ENCODE assay signal across 7 mouse cellular contexts in the genomic region with DNA sequence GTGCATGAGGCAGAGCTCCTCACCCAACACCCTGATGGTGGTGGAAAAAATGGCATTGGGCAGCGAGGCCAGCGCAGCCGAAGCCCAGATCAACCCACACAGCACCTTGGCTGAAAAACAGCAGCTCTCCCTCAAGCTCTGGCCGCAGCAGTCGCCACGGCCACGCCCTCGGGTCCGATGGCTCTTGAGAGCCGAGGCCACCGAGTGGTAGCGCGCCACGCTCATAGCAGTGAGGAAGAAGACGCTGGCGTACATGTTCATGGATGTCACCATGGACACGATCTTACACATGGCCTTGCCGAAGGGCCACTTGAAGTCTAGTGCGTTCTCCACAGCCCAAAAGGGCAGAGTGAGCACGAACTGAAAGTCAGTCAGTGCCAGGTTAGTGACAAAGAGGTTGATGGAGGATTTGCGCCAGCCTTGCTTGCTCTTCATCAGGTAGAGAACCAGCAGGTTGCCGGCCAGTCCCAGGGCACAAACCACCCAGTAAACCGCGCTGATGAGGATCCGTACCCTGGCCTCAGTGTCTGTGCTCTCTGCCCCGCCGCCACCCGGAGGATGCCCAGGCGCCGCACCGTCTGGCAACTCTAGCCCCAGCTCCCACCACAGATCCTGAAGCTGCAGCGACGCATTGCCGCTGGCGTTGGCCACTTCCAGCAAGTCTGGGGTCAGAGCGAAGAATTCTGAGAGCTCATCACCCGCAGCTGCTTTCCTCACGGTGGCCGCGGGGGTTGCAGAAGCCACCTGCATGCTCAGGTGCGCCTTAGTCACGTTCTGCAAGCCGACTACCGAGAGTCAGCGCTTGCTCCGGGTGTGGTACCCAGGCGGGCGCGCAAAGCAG. TPM values are rescaled to one million over a fixed set of nuclear protein-coding genes. Genes with fewer than 3 reads are reported as not detected.
A peak's percentile ranks its signal among the peaks of the same experiment; 100 is the strongest.
DNase-seq lines count a peak whose midpoint lies in the region; ATAC-seq lines count a peak whose summit lies in the region.

No protein-coding gene starts in this region.

- H3K9me3 ChIP-seq in kidney, embryonic 15.5 days (replicated peaks): no peaks in the 10 kb centered on the region
- H3K9me3 ChIP-seq in limb, embryonic 15.5 days: no peaks in the 10 kb centered on the region

- H3K4me1 ChIP-seq in kidney, embryonic 15.5 days: peaks cover 33% of the 10 kb centered on the region
- H3K4me1 ChIP-seq in limb, embryonic 15.5 days: peaks cover 25% of the 10 kb centered on the region

- no peak overlapping the region for H3K27ac ChIP-seq in kidney, embryonic 15.5 days
- no peak overlapping the region for H3K27ac ChIP-seq in limb, embryonic 15.5 days

- no peak overlapping the region for H3K9ac ChIP-seq in kidney, embryonic 15.5 days
- no peak overlapping the region for H3K9ac ChIP-seq in limb, embryonic 15.5 days

- WGBS in kidney, embryonic 15.5 days: 2% methylated on average over 49 of the region's 49 CpGs
- 3% methylated on average over 49 of the region's 49 CpGs for WGBS in limb, embryonic 15.5 days

- peaks cover 62% of the 10 kb centered on the region for H3K27me3 ChIP-seq in kidney, embryonic 15.5 days
- peaks cover 59% of the 10 kb centered on the region for H3K27me3 ChIP-seq in limb, embryonic 15.5 days

- 0 out of 2 replicates have a peak, but pooled peaks have one; percentile 24 for ATAC-seq in kidney, embryonic 15.5 days (replicated peaks; ENCODE audit: low FRiP score)
- ATAC-seq in limb, embryonic 15.5 days (ENCODE audit: insufficient number of reproducible peaks, low FRiP score, low TSS enrichment, low read depth): no peak
- no peak for ATAC-seq in inflammation-experienced regulatory T-cells, adult 6 months

- DNase-seq in kidney, adult 9 months: no peak
- DNase-seq in embryo, embryonic 10.5 days (ENCODE audit: low spot score): peak; percentile 49
- peak; percentile 8 for DNase-seq in gastrocnemius, postnatal 25 days
- peak; percentile 16 for DNase-seq in right cerebral cortex, postnatal 14 days

- peak overlapping the region; percentile 42 for H3K4me3 ChIP-seq in kidney, embryonic 15.5 days (replicated peaks)
- peak overlapping the region; percentile 37 for H3K4me3 ChIP-seq in limb, embryonic 15.5 days

- peak overlapping the region; percentile 70 for H3K4me2 ChIP-seq in kidney, embryonic 15.5 days
- H3K4me2 ChIP-seq in limb, embryonic 15.5 days: peak overlapping the region; percentile 61

- no peaks in the 10 kb centered on the region for H3K36me3 ChIP-seq in kidney, embryonic 15.5 days
- H3K36me3 ChIP-seq in limb, embryonic 15.5 days: no peaks in the 10 kb centered on the region

RNA-seq across cellular contexts. Expression of a gene that starts 1.0 kb away (rescaled TPM):
- 0.39 and 0.53 TPM in 2 replicates for polyA plus RNA-seq in kidney, embryonic 15.5 days (2015; fragmentation: Nextera tagmentation; extraction: Ambion mirVana)
- total RNA-seq in gastrocnemius, postnatal 25 days (2021): not detected
- 0.50 and 0.74 TPM in 2 replicates for polyA plus RNA-seq in limb, embryonic 15.5 days (2015; fragmentation: Nextera tagmentation; extraction: Ambion mirVana)
- polyA plus RNA-seq in inflammation-experienced regulatory T-cells, adult 6 months (2017; shearing (Covaris generic)): under 1 TPM in 1 of 3 experiments, not detected in 2; 0.11 TPM

RNA-seq across cellular contexts. Expression of a gene that starts 27.8 kb away (rescaled TPM):
- polyA plus RNA-seq in kidney, embryonic 15.5 days (2015; fragmentation: Nextera tagmentation; extraction: Ambion mirVana): 3.9 and 4.0 TPM in 2 replicates
- 10 to 100 TPM in 1 of 2 experiments, 1 to 10 TPM in 1; 8.4 to 10.5 TPM for total RNA-seq in gastrocnemius, postnatal 25 days (2021)
- polyA plus RNA-seq in limb, embryonic 15.5 days (2015; fragmentation: Nextera tagmentation; extraction: Ambion mirVana): 6.2 and 6.6 TPM in 2 replicates
- polyA plus RNA-seq in inflammation-experienced regulatory T-cells, adult 6 months (2017; shearing (Covaris generic)): not detected

RNA-seq across cellular contexts. Expression of a gene that starts 36.2 kb away (rescaled TPM):
- 0.06 and 0.14 TPM in 2 replicates for polyA plus RNA-seq in kidney, embryonic 15.5 days (2015; fragmentation: Nextera tagmentation; extraction: Ambion mirVana)
- total RNA-seq in gastrocnemius, postnatal 25 days (2021): not detected
- polyA plus RNA-seq in limb, embryonic 15.5 days (2015; fragmentation: Nextera tagmentation; extraction: Ambion mirVana): 0.50 and 0.62 TPM in 2 replicates
- polyA plus RNA-seq in inflammation-experienced regulatory T-cells, adult 6 months (2017; shearing (Covaris generic)): not detected

RNA-seq across cellular contexts. Expression of a gene that starts 55.2 kb away (rescaled TPM):
- polyA plus RNA-seq in kidney, embryonic 15.5 days (2015; fragmentation: Nextera tagmentation; extraction: Ambion mirVana): 26.0 and 31.2 TPM in 2 replicates
- total RNA-seq in gastrocnemius, postnatal 25 days (2021): 10 to 100 TPM; 16.3 to 19.7 TPM
- polyA plus RNA-seq in limb, embryonic 15.5 days (2015; fragmentation: Nextera tagmentation; extraction: Ambion mirVana): 19.2 and 25.4 TPM in 2 replicates
- polyA plus RNA-seq in inflammation-experienced regulatory T-cells, adult 6 months (2017; shearing (Covaris generic)): 1 to 10 TPM; 3.0 to 4.3 (median 3.2) TPM
